Mouse (Mus musculus) retina, embryonic 14.5 days (tissue): ENCODE results near the gene Zfp963.

Experiments used
- DNase-seq: peaks from one replicate; pipeline ENCODE4 v3.0.0-alpha.2; 2015; ENCODE audit warnings: low spot score

The Zfp963 gene

DNA sequence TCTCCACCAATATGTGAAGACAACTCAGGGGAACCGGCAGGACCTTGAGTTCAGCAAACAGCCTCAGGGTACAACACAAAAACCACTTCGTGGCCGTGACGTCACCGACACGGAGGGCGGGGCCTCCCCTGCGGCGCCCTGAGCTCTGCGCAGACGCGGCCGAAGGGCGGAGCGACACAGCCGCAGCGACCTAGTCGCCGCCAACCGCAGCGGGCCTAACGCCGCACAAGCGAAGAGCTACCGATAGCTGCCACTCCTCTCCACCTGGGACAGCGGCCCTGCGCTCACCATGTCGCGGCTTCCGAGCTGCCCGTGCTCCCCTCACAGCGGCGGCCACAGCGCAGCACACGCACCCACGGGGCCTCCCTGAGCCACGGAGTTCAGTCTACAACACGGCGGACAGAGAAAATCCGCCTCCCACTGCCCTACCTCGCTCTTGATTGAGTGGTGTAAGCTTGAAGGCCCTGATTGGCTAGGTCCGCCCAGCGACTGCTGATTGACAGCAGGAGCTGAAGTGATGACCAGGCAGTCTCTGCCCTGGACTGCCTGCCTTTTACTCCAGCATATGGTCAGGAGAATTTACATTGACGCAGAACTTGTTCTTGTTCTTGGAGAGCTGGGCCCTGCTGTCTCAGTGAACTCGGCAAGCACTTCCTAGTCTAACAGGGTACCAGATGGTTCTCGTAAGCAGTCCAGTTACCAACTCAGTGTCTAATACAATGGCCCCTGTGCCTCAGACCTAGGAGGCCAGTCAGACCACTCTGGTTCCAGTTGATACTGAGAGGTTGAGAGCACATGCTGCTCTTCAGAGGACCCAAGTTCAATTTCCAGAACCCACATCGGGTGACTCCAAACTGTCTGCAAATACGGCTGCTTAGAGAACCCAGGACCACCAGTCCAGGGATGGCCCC, at the start of gene Zfp963:
TSS of gene Zfp963 (minus strand) at position 427 of the 911 bp plus-strand sequence.
- peak; percentile 97 for DNase-seq

GRCm38 (mm10) chr8:69799261-69799660, 49.5 kb upstream of the Zfp963 start:
- DNase-seq, result no peak

GRCm38 (mm10) chr8:69797661-69798060, 47.9 kb upstream of the Zfp963 start:
- DNase-seq, result no peak

DNA sequence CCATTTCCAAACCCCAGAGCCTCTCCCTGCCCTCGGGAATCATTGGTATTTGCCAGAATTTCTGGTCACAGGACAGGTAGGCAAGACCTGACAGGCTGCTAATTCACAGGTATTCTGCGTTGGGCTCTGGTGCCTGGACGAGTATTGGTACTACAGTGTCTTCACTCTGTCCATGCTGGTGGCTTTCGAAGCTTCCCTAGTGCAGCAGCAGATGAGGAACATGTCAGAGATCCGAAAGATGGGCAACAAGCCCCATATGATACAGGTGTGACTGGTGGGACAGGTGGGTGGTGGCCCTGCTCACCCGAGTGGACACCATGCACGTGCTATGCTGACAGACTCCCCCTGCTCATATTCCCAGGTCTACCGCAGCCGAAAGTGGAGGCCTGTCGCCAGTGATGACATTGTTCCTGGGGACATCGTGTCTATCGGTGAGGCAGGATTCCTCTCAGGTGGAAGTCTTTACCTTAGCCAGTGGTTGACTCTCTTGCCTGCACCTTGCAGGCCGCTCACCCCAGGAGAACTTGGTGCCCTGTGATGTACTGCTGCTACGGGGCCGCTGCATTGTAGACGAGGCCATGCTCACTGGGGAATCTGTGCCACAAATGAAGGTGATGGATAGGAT, 47.1 kb upstream of the Zfp963 start:
- DNase-seq, result no peak

DNA sequence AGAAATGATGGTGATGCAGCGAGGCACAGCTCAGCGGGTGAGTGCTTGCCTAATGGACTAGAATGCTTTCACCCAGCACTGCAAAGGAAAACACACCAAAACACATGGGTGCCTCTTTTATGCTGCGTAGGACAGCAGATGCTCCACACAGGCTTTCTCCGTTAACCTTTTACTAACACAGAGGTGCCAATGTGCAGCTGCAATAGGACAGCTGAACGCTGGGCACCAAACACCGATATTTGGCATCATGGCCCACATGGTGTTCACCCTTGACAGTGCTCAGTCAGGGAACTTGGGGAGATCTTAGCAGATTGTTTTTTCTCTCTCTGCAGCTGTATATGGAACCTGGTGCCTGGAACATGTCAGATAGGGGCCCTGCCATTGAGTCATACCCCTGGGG, 45.1 kb upstream of the Zfp963 start:
- no peak for DNase-seq

DNA sequence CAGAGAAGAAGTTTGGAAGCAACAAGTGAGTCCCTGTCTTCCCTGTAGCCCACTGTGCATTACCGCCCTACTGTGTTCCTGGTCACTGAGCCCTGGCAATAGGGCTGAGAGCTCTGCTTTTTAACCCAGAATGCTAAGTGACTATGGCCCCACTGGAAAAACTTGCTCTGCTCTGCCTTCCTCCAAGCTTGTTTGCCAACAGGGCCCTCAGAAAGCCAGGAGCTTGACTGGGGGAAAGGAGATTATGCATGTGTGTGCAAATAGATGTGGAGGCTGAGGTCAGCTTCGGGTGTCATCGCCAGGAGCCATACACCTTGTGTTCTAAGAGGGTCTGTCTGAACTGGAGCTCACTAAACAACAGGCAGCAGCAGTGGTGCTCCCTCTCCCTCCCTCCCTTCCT, 44.3 kb upstream of the Zfp963 start:
- DNase-seq, result no peak

GRCm38 (mm10) chr8:69793666-69794065, 43.9 kb upstream of the Zfp963 start:
- DNase-seq, result no peak

GRCm38 (mm10) chr8:69791415-69792068, 41.8 kb upstream of the Zfp963 start:
- DNase-seq, result peak; percentile 41

DNA sequence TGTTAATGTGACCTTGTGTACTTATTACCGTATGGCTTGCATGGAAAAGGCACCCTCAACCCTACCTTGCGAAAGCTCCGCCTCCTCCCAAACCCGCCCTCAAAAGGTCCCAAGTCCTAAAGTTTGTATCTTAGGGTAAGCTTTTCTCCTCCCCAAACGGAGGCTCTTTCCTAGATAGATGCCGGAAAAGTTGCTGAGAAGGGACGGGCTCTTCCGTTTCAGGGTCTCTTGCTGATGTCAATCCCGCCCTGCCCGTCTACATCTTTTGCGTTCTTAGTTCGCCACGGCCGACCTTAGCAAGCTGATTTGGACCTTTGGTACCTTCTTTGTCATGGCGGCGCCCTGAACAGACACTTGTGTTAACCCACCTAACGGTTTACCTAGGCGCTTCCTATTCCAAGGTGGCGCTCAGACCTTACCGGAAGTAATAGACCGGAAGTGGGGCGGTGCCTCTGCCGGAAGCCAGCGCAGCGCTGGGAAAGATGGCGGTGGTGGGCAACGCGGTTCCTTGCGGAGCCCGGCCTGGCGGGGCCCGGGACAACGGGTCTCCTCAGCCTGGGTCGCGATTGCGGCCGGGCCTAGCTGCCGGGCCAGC, 41.1 kb upstream of the Zfp963 start, which contains the start of the genes Atp13a1 and Zfp866:
TSS of gene Atp13a1 (plus strand) at position 391 of the 595 bp plus-strand sequence.
TSS of gene Zfp866 (minus strand) at position 406 of the 595 bp plus-strand sequence.
- peak; percentile 93 for DNase-seq

GRCm38 (mm10) chr8:69790364-69790763, 40.6 kb upstream of the Zfp963 start:
- no peak for DNase-seq

- DNase-seq, result no peak
Observed at GRCm38 (mm10) chr8:69789731-69790130, 40.0 kb upstream of the Zfp963 start.

DNA sequence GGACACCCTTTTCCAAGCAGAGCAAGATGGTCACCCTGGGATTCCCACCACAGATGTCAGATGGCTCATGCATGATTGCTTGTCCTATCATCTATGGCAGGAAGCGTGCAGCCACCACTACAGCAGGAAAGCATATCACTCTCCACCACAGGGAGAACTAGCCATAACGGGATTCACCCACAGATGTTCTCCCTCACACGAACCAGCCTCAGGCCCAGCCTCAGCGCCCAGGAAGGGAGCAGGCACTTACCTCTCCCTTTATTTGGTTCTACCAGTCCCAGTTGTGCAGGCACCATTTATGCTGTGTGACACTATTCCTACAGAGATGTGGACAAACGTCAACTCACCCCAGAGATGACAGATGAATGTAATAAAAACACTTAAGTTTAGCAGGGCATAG, 39.3 kb upstream of the Zfp963 start:
- DNase-seq, result no peak

GRCm38 (mm10) chr8:69777111-69777510, 27.3 kb upstream of the Zfp963 start:
- DNase-seq, result no peak

DNA sequence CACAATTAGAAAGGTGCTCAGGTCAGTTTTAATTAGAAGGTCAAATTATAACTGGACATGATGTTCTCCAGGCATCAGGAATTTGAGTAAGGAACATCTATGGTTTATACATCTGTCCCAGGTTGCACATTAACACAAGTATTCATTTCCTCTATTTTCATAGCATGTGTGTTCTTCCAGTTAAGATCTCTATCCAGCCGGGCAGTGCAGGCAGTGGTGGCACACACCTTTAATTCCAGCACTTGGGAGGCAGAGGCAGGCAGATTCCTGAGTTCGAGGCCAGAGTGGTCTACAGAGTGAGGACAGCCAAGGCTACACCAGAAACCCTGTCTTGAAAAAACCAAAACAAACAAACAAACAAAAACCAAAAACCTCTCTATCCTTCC, 25.4 kb upstream of the Zfp963 start:
- DNase-seq, result no peak

GRCm38 (mm10) chr8:69774503-69775148, 24.9 kb upstream of the Zfp963 start, which contains the start of gene Gm20422:
Gm20422 (minus strand) TSS chr8:69774886.
- peak; percentile 98 for DNase-seq

DNA sequence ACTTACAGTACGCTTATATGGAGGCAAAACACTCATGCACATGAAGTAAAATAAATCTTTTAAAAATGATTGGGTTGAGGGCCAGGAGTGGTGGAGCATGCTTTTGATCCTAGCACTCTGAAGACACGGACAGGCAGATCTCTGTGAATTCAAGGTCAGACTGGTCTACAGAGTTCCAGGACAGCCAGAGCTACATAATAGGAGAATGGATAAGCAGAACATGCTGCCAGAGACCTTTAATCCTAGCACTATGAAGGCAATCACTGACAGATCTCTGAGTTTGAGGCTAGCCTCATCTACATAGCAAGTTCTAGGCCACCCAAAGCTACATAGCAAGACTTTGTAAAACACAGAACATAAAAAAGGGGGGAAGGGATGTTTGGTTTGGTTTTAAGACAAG, 22.3 kb upstream of the Zfp963 start:
- DNase-seq, result no peak

GRCm38 (mm10) chr8:69771221-69771620, 21.5 kb upstream of the Zfp963 start:
- DNase-seq, result no peak

DNA sequence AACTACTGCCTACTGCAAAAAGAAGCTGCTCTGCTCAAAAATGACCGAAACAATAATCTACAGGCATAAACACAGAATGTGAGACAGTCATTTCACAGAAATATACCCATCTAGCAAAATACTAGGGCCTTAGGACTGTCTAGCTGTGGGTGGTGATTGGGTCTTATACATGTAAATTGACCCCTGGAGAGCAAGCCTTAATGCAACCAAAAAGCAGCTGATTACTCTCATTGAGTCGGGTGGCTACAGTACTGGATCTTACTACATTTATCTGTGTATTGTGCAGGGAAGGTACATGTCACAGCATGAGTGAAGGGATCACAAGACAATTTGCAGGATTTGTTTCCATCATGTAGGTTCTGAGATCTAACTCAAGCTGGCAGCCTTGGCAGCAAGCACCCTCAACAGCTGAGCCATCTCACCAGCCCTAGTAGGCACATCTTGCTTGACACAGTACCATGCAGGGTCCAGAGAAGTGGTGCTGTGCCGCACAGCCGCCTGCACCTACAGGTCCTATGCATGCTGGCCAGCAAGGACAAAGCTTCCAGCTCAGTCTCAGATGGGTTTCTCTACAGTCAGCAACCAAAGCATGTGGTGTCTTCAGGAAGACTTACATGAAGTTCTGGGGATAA, 12.2 kb upstream of the Zfp963 start:
- DNase-seq, result no peak

DNA sequence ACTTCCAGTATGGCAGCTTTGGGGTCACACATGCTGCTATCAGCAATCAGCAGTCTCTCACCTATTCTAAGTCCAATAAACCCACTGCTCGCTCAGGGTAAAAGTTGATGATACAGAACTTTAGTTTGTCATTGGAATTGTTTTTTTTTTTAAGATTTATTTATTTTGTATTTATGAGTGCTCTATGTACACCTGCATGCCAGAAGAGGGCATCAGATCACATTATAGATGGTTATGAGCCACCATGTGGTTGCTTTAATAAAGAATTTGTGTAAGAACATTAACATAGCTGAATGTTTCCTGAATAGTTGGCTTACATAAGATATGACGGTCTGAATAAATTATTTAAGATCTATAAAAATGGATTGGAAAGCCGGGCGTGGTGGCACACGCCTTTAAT, 8.5 kb upstream of the Zfp963 start:
- DNase-seq, result no peak

GRCm38 (mm10) chr8:69752437-69752836, 2.7 kb upstream of the Zfp963 start:
- no peak for DNase-seq

- no peak for DNase-seq
Observed at GRCm38 (mm10) chr8:69741231-69741630, 8.5 kb downstream of the Zfp963 start.
